Mouse (Mus musculus) ES-E14 (cell line): Measurements from ENCODE around the gene Eef2.

ENCODE experiments used
- HCFC1 ChIP-seq: IDR thresholded peaks from 2 replicates; pipeline ENCODE4 v1.6.1; 2012; ENCODE audit warnings: low read length, inconsistent platforms, borderline replicate concordance; ENCODE audit not compliant: insufficient read depth
- ZC3H11A ChIP-seq: IDR thresholded peaks from 2 replicates; pipeline ENCODE4 v1.6.1; 2012; ENCODE audit warnings: low read depth, mild to moderate bottlenecking, inconsistent platforms, low read length, borderline replicate concordance

DNA sequence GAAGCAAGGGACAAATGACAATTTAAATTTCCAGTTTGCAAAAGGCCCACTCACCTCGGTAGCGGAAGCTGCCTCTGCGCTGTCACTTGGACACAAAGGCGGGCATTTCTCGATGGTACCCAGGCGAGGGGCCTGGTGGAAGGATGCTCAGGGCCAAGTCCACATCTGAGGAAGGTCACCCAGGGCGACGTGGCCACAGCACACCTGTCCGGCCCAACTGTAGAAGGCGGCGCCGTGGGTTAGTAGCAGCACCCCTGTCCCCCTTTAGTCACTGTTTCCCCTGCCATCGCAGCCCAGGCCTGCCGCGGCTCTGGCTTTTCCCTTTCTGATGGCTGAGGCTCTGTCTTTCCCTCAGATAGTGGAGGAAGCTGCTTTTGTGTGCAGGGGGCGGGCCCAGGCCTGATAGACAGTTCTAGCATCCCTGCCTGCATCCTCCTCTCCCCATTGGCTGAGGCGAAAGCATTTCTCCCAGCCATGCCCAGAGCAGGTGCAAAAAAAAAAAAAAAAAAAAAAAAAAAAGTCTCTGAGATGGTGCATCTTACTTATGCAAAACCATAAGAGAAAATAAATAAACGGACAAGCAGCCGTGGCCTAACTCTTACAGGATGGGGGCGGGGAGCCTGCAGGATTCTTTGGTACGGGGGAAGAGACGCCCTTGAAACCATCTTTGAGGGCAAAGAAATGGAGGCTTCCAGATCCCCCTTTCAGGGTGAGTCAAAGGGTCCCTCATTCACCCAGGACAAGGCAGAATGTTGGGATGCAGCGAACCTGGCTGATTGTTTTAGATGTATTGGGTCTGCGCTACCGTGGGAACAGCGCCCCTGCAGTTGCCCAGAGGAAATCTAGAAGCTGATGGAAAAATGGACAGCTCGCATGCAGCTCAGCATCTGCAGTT lies 54.3 kb downstream of the Eef2 start, which contains the start of gene Atcay:
- TF ChIP-seq ZC3H11A: no peak
- TF ChIP-seq HCFC1: no peak
